Mouse (Mus musculus) E14TG2a.4 (cell line): Measurements from ENCODE around the gene Dynll1.

Experiments used
- CTCF ChIP-seq: conservative IDR thresholded peaks from 2 replicates; pipeline ENCODE4 v1.5.1; 2014; ENCODE audit warnings: low read length
- NANOG ChIP-seq: IDR thresholded peaks from 2 replicates; pipeline ENCODE4 v1.6.1; 2014; ENCODE audit warnings: borderline replicate concordance, low read length, mixed read lengths

GRCm38 (mm10) chr5:115317645-115318328 lies 17.0 kb upstream of the Dynll1 start:
- TF ChIP-seq CTCF (no peak), NANOG (no peak; the same call in 1 of the 2 replicates)
